Mouse (Mus musculus) monocyte, adult 2 months (primary cell): ENCODE measurements around the gene Sertad3.
"Not testable (repeated sequence)": the region's sequence is repeated elsewhere in the genome, so short reads cannot be mapped to it uniquely, and the experiment has no call there.

ENCODE experiments used
- DNase-seq, 2 experiments: peaks; one replicate each; pipeline ENCODE4 v3.0.0; 2022; ENCODE audit warnings: low spot score in 2 of 2, low read depth in 1 of 2

Sertad3 gene

GRCm38 (mm10) chr7:27490543-27491329 lies 17.2 kb downstream of the Sertad3 start:
- peak; percentile 85 to 86 for DNase-seq

GRCm38 (mm10) chr7:27491856-27492255 lies 18.3 kb downstream of the Sertad3 start:
- no peak for DNase-seq

- no peak for DNase-seq
These were observed 19.5 kb downstream of the Sertad3 start for GRCm38 (mm10) chr7:27493022-27493421.

GRCm38 (mm10) chr7:27493450-27493849 lies 19.9 kb downstream of the Sertad3 start:
- no peak for DNase-seq

- DNase-seq: not testable (repeated sequence)
These were observed 21.2 kb downstream of the Sertad3 start for GRCm38 (mm10) chr7:27494659-27495367.

- no peak for DNase-seq
These were observed 25.5 kb downstream of the Sertad3 start, which contains the start of gene Prx for GRCm38 (mm10) chr7:27499036-27499435. Prx (plus strand) TSS chr7:27499324.

GRCm38 (mm10) chr7:27501620-27502019 lies 28.1 kb downstream of the Sertad3 start:
- no peak for DNase-seq

- DNase-seq: peak in 1 of 2 experiments; percentile 20
These were observed 33.3 kb downstream of the Sertad3 start for GRCm38 (mm10) chr7:27506765-27507370.

- peak; percentile 95 for DNase-seq
These were observed 34.4 kb downstream of the Sertad3 start for GRCm38 (mm10) chr7:27507711-27508647.

GRCm38 (mm10) chr7:27508648-27509005 lies 35.1 kb downstream of the Sertad3 start:
- DNase-seq: peak in 1 of 2 experiments; percentile 28

- DNase-seq: no peak
These were observed 37.2 kb downstream of the Sertad3 start for GRCm38 (mm10) chr7:27510809-27511208.

- no peak for DNase-seq
These were observed 41.4 kb downstream of the Sertad3 start for GRCm38 (mm10) chr7:27514961-27515360.

GRCm38 (mm10) chr7:27518314-27518713 lies 44.7 kb downstream of the Sertad3 start:
- no peak for DNase-seq

- DNase-seq: no peak
These were observed 46.5 kb downstream of the Sertad3 start for GRCm38 (mm10) chr7:27520104-27520503.

GRCm38 (mm10) chr7:27520599-27520998 lies 47.0 kb downstream of the Sertad3 start:
- no peak for DNase-seq

GRCm38 (mm10) chr7:27522967-27523366 lies 49.4 kb downstream of the Sertad3 start, which contains the start of gene Hipk4:
Hipk4 (plus strand) TSS chr7:27523267.
- no peak for DNase-seq

- DNase-seq: no peak
These were observed 50.2 kb downstream of the Sertad3 start for GRCm38 (mm10) chr7:27523805-27524204.

GRCm38 (mm10) chr7:27526039-27526827 lies 52.7 kb downstream of the Sertad3 start:
- DNase-seq: peak in 1 of 2 experiments; percentile 47
